In genomic region chr9:119340909-119341816, GRCm38 (mm10) we compare ENCODE assay signal across 8 mouse cellular contexts. TPM values are rescaled to one million over a fixed set of nuclear protein-coding genes. Genes with fewer than 3 reads are reported as not detected.
DNase-seq lines count a peak whose midpoint lies in the region; ATAC-seq and TF ChIP-seq lines count a peak whose summit lies in the region.

Myd88 (minus strand) TSS chr9:119341411.

- TF ChIP-seq POLR2A in brain, embryonic 14.5 days (IDR thresholded peaks at IDR 0.05; ENCODE audit: borderline replicate concordance, extremely low read depth, insufficient read depth, insufficient read length, poor library complexity, severe bottlenecking): peak; percentile 51; the same call in 1 of the 2 replicates
- TF ChIP-seq POLR2A in liver, adult 2 months (IDR thresholded peaks at IDR 0.05; ENCODE audit: extremely low read depth, insufficient read depth, low read length): peak; percentile 88
- TF ChIP-seq POLR2A in myocyte (IDR thresholded peaks at IDR 0.05; ENCODE audit: insufficient read length, low read depth): peak; percentile 59

- peak within 1 kb of the TSS; percentile 91 for H3K4me2 ChIP-seq in heart, embryonic 11.5 days
- peak within 1 kb of the TSS; percentile 96 for H3K4me2 ChIP-seq in kidney, embryonic 16.5 days (replicated peaks; ENCODE audit: low read depth, low read length)
- peak within 1 kb of the TSS; percentile 83 for H3K4me2 ChIP-seq in myocyte (ENCODE audit: low read depth)

- no peaks in the 10 kb centered on the region for H3K9me3 ChIP-seq in erythroblast, embryonic 14.5 days (ENCODE audit: control insufficient read depth, low read length)
- no peaks in the 10 kb centered on the region for H3K9me3 ChIP-seq in heart, embryonic 11.5 days (replicated peaks; ENCODE audit: control insufficient read depth, low read length)
- no peaks in the 10 kb centered on the region for H3K9me3 ChIP-seq in kidney, embryonic 16.5 days (ENCODE audit: low read length)

- H3K36me3 ChIP-seq in C2C12 (ENCODE audit: control insufficient read depth, insufficient read depth) (peaks cover 9% of the 10 kb centered on the region), myocyte (ENCODE audit: control insufficient read depth, insufficient read depth) (peaks cover 4% of the 10 kb centered on the region)
- H3K36me3 ChIP-seq in erythroblast, embryonic 14.5 days (ENCODE audit: control insufficient read depth): peaks cover 45% of the 10 kb centered on the region
- H3K36me3 ChIP-seq in heart, embryonic 11.5 days (ENCODE audit: control insufficient read depth, insufficient read depth, low read length): peaks cover 4% of the 10 kb centered on the region
- peaks cover 30% of the 10 kb centered on the region for H3K36me3 ChIP-seq in kidney, embryonic 16.5 days (ENCODE audit: insufficient read depth, low read length)
- H3K36me3 ChIP-seq in liver, adult 2 months (ENCODE audit: control insufficient read depth, insufficient read depth, low read length): peaks cover 25% of the 10 kb centered on the region
- peaks cover 5% of the 10 kb centered on the region for H3K36me3 ChIP-seq in splenic B cell, adult 2 months (ENCODE audit: control insufficient read depth, insufficient read depth, low read length, poor library complexity, severe bottlenecking)

- H3K79me3 ChIP-seq in C2C12 (ENCODE audit: low read depth): peaks cover 5% of the 10 kb centered on the region

- peak; percentile 95 for ATAC-seq in heart, embryonic 11.5 days (replicated peaks; ENCODE audit: insufficient number of reproducible peaks, low FRiP score, low TSS enrichment)
- peak; percentile 98 for ATAC-seq in kidney, embryonic 16.5 days (ENCODE audit: low FRiP score, low TSS enrichment)

- H3K9ac ChIP-seq in heart, embryonic 11.5 days (ENCODE audit: low read depth, low read length): peak within 1 kb of the TSS; percentile 80
- H3K9ac ChIP-seq in kidney, embryonic 16.5 days (replicated peaks; ENCODE audit: low read length): peak within 1 kb of the TSS; percentile 84
- peak within 1 kb of the TSS; percentile 91 for H3K9ac ChIP-seq in liver, adult 2 months (ENCODE audit: low read depth, low read length)

- under 1% methylated on average over 68 of the region's 68 CpGs for WGBS in heart, embryonic 11.5 days (ENCODE audit: insufficient replicate concordance)
- WGBS in kidney, embryonic 16.5 days: under 1% methylated on average over 57 of the region's 68 CpGs
- WGBS in liver, adult 2 months: under 1% methylated on average over 68 of the region's 68 CpGs

- peaks cover 36% of the 10 kb centered on the region for H3K4me1 ChIP-seq in erythroblast, embryonic 14.5 days (ENCODE audit: control insufficient read depth)
- peaks cover 10% of the 10 kb centered on the region for H3K4me1 ChIP-seq in heart, embryonic 11.5 days (ENCODE audit: control insufficient read depth, insufficient read depth, low read length)
- peaks cover 23% of the 10 kb centered on the region for H3K4me1 ChIP-seq in kidney, embryonic 16.5 days (ENCODE audit: insufficient read depth, low read length)
- H3K4me1 ChIP-seq in liver, adult 2 months (ENCODE audit: control insufficient read depth, insufficient read depth, low read length): peaks cover 18% of the 10 kb centered on the region

- H3ac ChIP-seq in C2C12 (ENCODE audit: control insufficient read depth, insufficient read length, low read depth) (peak within 1 kb of the TSS; percentile 73), myocyte (ENCODE audit: control insufficient read depth, insufficient read length) (peak within 1 kb of the TSS; percentile 52)

- H3K4me3 ChIP-seq in C2C12 (ENCODE audit: insufficient read depth, poor library complexity, severe bottlenecking) (peak within 1 kb of the TSS; percentile 45), myocyte (peak within 1 kb of the TSS; percentile 39)
- H3K4me3 ChIP-seq in erythroblast, embryonic 14.5 days (replicated peaks): peak within 1 kb of the TSS; percentile 77
- H3K4me3 ChIP-seq in heart, embryonic 11.5 days (ENCODE audit: low read depth, low read length): peak within 1 kb of the TSS; percentile 75
- H3K4me3 ChIP-seq in kidney, embryonic 16.5 days (ENCODE audit: low read length): peak within 1 kb of the TSS; percentile 68
- H3K4me3 ChIP-seq in liver, adult 2 months (ENCODE audit: insufficient read depth, low read depth, low read length): peak within 1 kb of the TSS; percentile 94

- TF ChIP-seq CTCF in C2C12 (IDR thresholded peaks at IDR 0.05; ENCODE audit: control insufficient read depth, insufficient read depth, insufficient read length): no peak
- no peak for TF ChIP-seq CTCF in brain, embryonic 14.5 days (IDR thresholded peaks at IDR 0.05; ENCODE audit: borderline replicate concordance, extremely low read depth, insufficient read depth, insufficient read length)
- TF ChIP-seq CTCF in liver, adult 2 months (IDR thresholded peaks at IDR 0.05; ENCODE audit: low read depth, low read length): no peak

- peak within 1 kb of the TSS; percentile 83 for H3K27ac ChIP-seq in heart, embryonic 11.5 days (ENCODE audit: low read depth, low read length)
- peak within 1 kb of the TSS; percentile 98 for H3K27ac ChIP-seq in kidney, embryonic 16.5 days (ENCODE audit: low read length)
- H3K27ac ChIP-seq in liver, adult 2 months (replicated peaks; ENCODE audit: insufficient read depth, low read depth, low read length): peak within 1 kb of the TSS; percentile 94

- H3K79me2 ChIP-seq in C2C12 (ENCODE audit: control insufficient read depth, insufficient read depth) (peaks cover 7% of the 10 kb centered on the region), myocyte (ENCODE audit: control insufficient read depth, insufficient read depth) (peaks cover 7% of the 10 kb centered on the region)
- peaks cover 12% of the 10 kb centered on the region; the same call in 1 of the 2 replicates for H3K79me2 ChIP-seq in liver, adult 2 months (ENCODE audit: control insufficient read depth, insufficient read depth, low read length)

- H3K27me3 ChIP-seq in C2C12 (ENCODE audit: control insufficient read depth, insufficient read depth, insufficient read length) (no peaks in the 10 kb centered on the region), myocyte (ENCODE audit: control insufficient read depth, insufficient read depth, insufficient read length) (no peaks in the 10 kb centered on the region)
- H3K27me3 ChIP-seq in erythroblast, embryonic 14.5 days (ENCODE audit: control insufficient read depth): no peaks in the 10 kb centered on the region
- no peaks in the 10 kb centered on the region for H3K27me3 ChIP-seq in heart, embryonic 11.5 days (ENCODE audit: control insufficient read depth, insufficient read depth, low read length)
- no peaks in the 10 kb centered on the region for H3K27me3 ChIP-seq in kidney, embryonic 16.5 days (ENCODE audit: insufficient read depth, low read length)
- no peaks in the 10 kb centered on the region for H3K27me3 ChIP-seq in liver, adult 2 months (ENCODE audit: control insufficient read depth, insufficient read depth, low read length)
- H3K27me3 ChIP-seq in splenic B cell, adult 2 months (ENCODE audit: control insufficient read depth, insufficient read depth, low read length, poor library complexity, severe bottlenecking): no peaks in the 10 kb centered on the region

- DNase-seq in brain, embryonic 14.5 days (ENCODE audit: low read depth): peak; percentile 99
- peak; percentile 99 for DNase-seq in liver, adult 2 months (ENCODE audit: extremely low read depth, low read depth, low spot score)
- DNase-seq in splenic B cell, adult 2 months (ENCODE audit: low read depth, low spot score): peak; percentile 96

TF ChIP-seq in C2C12, 6 proteins besides CTCF, POLR2A, EP300 and RAD21:
- TF ChIP-seq CEBPB (IDR thresholded peaks at IDR 0.05; ENCODE audit: low read depth): peak; percentile 91
- no peak for TF ChIP-seq MYOG (IDR thresholded peaks at IDR 0.05; ENCODE audit: control insufficient read depth, extremely low read depth, insufficient read length)
- no peak for TF ChIP-seq MAX (IDR thresholded peaks at IDR 0.05)
- TF ChIP-seq FOSL1 (IDR thresholded peaks at IDR 0.05; ENCODE audit: insufficient read depth, low read length, poor library complexity, severe bottlenecking): no peak
- no peak for TF ChIP-seq USF1 (IDR thresholded peaks at IDR 0.05; ENCODE audit: low read depth)
- no peak for TF ChIP-seq MYOD1 (IDR thresholded peaks at IDR 0.05; ENCODE audit: control insufficient read depth, insufficient read length, low read depth)

TF ChIP-seq in myocyte, 11 proteins besides CTCF, POLR2A, EP300 and RAD21:
- TF ChIP-seq MYOG (IDR thresholded peaks at IDR 0.05; ENCODE audit: control insufficient read depth in 1 of 3, insufficient read depth in 1 of 3, insufficient read length in 2 of 3, low read depth in 2 of 3) (no peak), REST (IDR thresholded peaks at IDR 0.05; ENCODE audit: insufficient read depth, insufficient read length) (no peak), POLR2AphosphoS2 (IDR thresholded peaks at IDR 0.05; ENCODE audit: insufficient read length, low read depth) (peak; percentile 67), MAX (IDR thresholded peaks at IDR 0.05; ENCODE audit: low read depth) (no peak), TCF12 (IDR thresholded peaks at IDR 0.05; ENCODE audit: insufficient read depth, poor library complexity, severe bottlenecking) (no peak), E2F4 (IDR thresholded peaks at IDR 0.05; ENCODE audit: insufficient read depth) (no peak), USF1 (IDR thresholded peaks at IDR 0.05; ENCODE audit: low read depth) (no peak), TCF3 (IDR thresholded peaks at IDR 0.05; ENCODE audit: insufficient read length, low read depth) (no peak), MYOD1 (IDR thresholded peaks at IDR 0.05; ENCODE audit: control insufficient read depth in 1 of 3, insufficient read length in 2 of 3, low read depth in 2 of 3) (no peak), SRF (IDR thresholded peaks at IDR 0.05; ENCODE audit: control insufficient read depth, insufficient read length, low read depth) (no peak), CEBPB (IDR thresholded peaks at IDR 0.05; ENCODE audit: insufficient read depth, poor library complexity, severe bottlenecking) (peak; percentile 86)

RNA-seq across cellular contexts. Expression of gene Myd88, which starts in this region (rescaled TPM):
- polyA plus RNA-seq in C2C12 (2012; fragmentation: generic; extraction: Trizol) (19.5 TPM), myocyte (2012; fragmentation: generic; extraction: Trizol) (16.0 TPM)
- polyA plus RNA-seq in brain, embryonic 14.5 days (2012; rRNA removed): 3.1 and 4.4 TPM in 2 replicates
- polyA plus RNA-seq in erythroblast, embryonic 14.5 days (2012): 0.63 and 1.7 TPM in 2 replicates
- 12.5 and 13.3 TPM in 2 replicates for polyA plus RNA-seq in heart, embryonic 11.5 days (2014; fragmentation: Nextera tagmentation; extraction: Ambion mirVana)
- 30.0 and 30.9 TPM in 2 replicates for polyA plus RNA-seq in kidney, embryonic 16.5 days (2015; fragmentation: Nextera tagmentation; extraction: Ambion mirVana)
- 4.8 and 6.3 TPM in 2 replicates for total RNA-seq in liver, adult 2 months (2014; rRNA removed)
- 9.8 and 11.3 TPM in 2 replicates for polyA plus RNA-seq in liver, adult 2 months (2012; rRNA removed)

Comparison
In these comparisons a context has a peak if more than half of its experiments do, and no peak if none do; other contexts are left out.
1. Peak in every context shown above with its lines: DNase-seq, ATAC-seq, H3K4me3 ChIP-seq and H3K27ac ChIP-seq.
2. H3K4me3 ChIP-seq: peak in every context shown above with its lines; median percentile 94 in liver, adult 2 months; 77 in erythroblast, embryonic 14.5 days; 75 in heart, embryonic 11.5 days; 68 in kidney, embryonic 16.5 days; 45 in C2C12; 39 in myocyte.